Mouse (Mus musculus) 3134 (cell line): ENCODE results near the gene Arnt2.

Experiments used
- DNase-seq: peaks from one replicate; pipeline ENCODE4 v3.0.0-alpha.2; 2011; ENCODE audit warnings: low spot score; ENCODE audit not compliant: insufficient read length; ENCODE audit errors: extremely low read depth

Arnt2 gene

GRCm38 (mm10) chr7:84250736-84251135, 159.2 kb downstream of the Arnt2 start:
- DNase-seq, result no peak

- DNase-seq, result no peak
Measured at GRCm38 (mm10) chr7:84249951-84250350, 160.0 kb downstream of the Arnt2 start.

GRCm38 (mm10) chr7:84249381-84249780, 160.6 kb downstream of the Arnt2 start:
- no peak for DNase-seq

- DNase-seq, result no peak
Measured at GRCm38 (mm10) chr7:84247960-84248665, 161.9 kb downstream of the Arnt2 start.

GRCm38 (mm10) chr7:84246878-84247277, 163.1 kb downstream of the Arnt2 start:
- DNase-seq, result no peak

GRCm38 (mm10) chr7:84246093-84246492, 163.9 kb downstream of the Arnt2 start:
- DNase-seq, result no peak

- no peak for DNase-seq
Measured at GRCm38 (mm10) chr7:84240406-84240805, 169.6 kb downstream of the Arnt2 start.

GRCm38 (mm10) chr7:84237655-84238054, 172.3 kb downstream of the Arnt2 start:
- no peak for DNase-seq

GRCm38 (mm10) chr7:84231396-84231795, 178.6 kb downstream of the Arnt2 start:
- no peak for DNase-seq

GRCm38 (mm10) chr7:84227652-84228051, 182.3 kb downstream of the Arnt2 start:
- no peak for DNase-seq

GRCm38 (mm10) chr7:84226909-84227308, 183.1 kb downstream of the Arnt2 start:
- no peak for DNase-seq

- DNase-seq, result no peak
Measured at GRCm38 (mm10) chr7:84212112-84212511, 197.9 kb downstream of the Arnt2 start.

- DNase-seq, result no peak
Measured at GRCm38 (mm10) chr7:84210585-84211291, 199.2 kb downstream of the Arnt2 start.

- DNase-seq, result no peak
Measured at GRCm38 (mm10) chr7:84203981-84204380, 206.0 kb downstream of the Arnt2 start.

- DNase-seq, result no peak
Measured at GRCm38 (mm10) chr7:84201151-84202068, 208.6 kb downstream of the Arnt2 start.

GRCm38 (mm10) chr7:84197208-84197860, 212.6 kb downstream of the Arnt2 start:
- DNase-seq, result no peak
